In the genomic region with DNA sequence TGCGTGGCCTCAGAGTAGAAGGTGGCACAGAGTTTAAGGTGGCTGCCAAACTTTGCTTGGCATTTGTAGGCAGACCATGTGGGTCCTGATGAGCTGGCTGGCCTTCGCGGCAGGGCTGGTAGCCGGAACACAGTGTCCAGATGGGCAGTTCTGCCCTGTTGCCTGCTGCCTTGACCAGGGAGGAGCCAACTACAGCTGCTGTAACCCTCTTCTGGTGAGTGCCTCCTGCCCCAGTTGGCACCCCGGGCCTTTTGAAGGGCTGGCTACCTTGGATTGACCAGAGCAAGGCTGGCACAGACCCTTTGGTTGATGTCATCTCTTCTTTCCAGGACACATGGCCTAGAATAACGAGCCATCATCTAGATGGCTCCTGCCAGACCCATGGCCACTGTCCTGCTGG, we compare ENCODE assay signal across 8 mouse cellular contexts. TPM values are rescaled to one million over a fixed set of nuclear protein-coding genes. Genes with fewer than 3 reads are reported as not detected.
DNase-seq lines count a peak whose midpoint lies in the region; ATAC-seq and TF ChIP-seq lines count a peak whose summit lies in the region.

No protein-coding gene starts in this region.

- no peak overlapping the region for H3K9ac ChIP-seq in heart, adult 2 months (ENCODE audit: low read depth, low read length)
- no peak overlapping the region for H3K9ac ChIP-seq in heart, embryonic 11.5 days (ENCODE audit: low read depth, low read length)
- peak overlapping the region; percentile 14; the same call in 1 of the 2 replicates for H3K9ac ChIP-seq in CH12.LX (ENCODE audit: insufficient read depth, low read depth)

- peak; percentile 70 to 88 for DNase-seq in heart, adult 2 months
- no peak for DNase-seq in CH12.LX (ENCODE audit: extremely low read depth)
- peak; percentile 65 for DNase-seq in cerebellum, adult 8-10 months
- DNase-seq in heart, postnatal 4 days: peak; percentile 75
- DNase-seq in retina, postnatal 1 day: no peak
- DNase-seq in spleen, adult 12 weeks (ENCODE audit: low spot score): no peak

- 41% methylated on average over 6 of the region's 6 CpGs for WGBS in heart, adult 2 months
- 89% methylated on average over 6 of the region's 6 CpGs for WGBS in heart, embryonic 11.5 days (ENCODE audit: insufficient replicate concordance)

- H3K27me3 ChIP-seq in heart, adult 2 months (ENCODE audit: control insufficient read depth, insufficient read depth, low read length): no peaks in the 10 kb centered on the region
- no peaks in the 10 kb centered on the region for H3K27me3 ChIP-seq in heart, embryonic 11.5 days (ENCODE audit: control insufficient read depth, insufficient read depth, low read length)
- H3K27me3 ChIP-seq in CH12.LX (replicated peaks): no peaks in the 10 kb centered on the region

- H3K27ac ChIP-seq in heart, adult 2 months: peak overlapping the region; percentile 80
- no peak overlapping the region for H3K27ac ChIP-seq in heart, embryonic 11.5 days (ENCODE audit: low read depth, low read length)
- peak overlapping the region; percentile 88 for H3K27ac ChIP-seq in CH12.LX (ENCODE audit: insufficient read depth, low read depth)

- intact Hi-C loops in heart, adult 2 months (cut with DNase I): no loop called here

- no peak overlapping the region for H3K4me3 ChIP-seq in heart, adult 2 months
- no peak overlapping the region for H3K4me3 ChIP-seq in heart, embryonic 11.5 days (ENCODE audit: low read depth, low read length)
- peak overlapping the region; percentile 4 to 60 (median 18) for H3K4me3 ChIP-seq in CH12.LX (replicated peaks in 1 of 3; ENCODE audit: low read depth in 2 of 3, low read length in 2 of 3, poor library complexity in 1 of 3)

- no peaks in the 10 kb centered on the region for H3K36me3 ChIP-seq in heart, adult 2 months (ENCODE audit: control insufficient read depth, insufficient read depth, low read length)
- H3K36me3 ChIP-seq in heart, embryonic 11.5 days (ENCODE audit: control insufficient read depth, insufficient read depth, low read length): peaks cover 9% of the 10 kb centered on the region
- peaks cover 24 to 41% of the 10 kb centered on the region in 2 experiments for H3K36me3 ChIP-seq in CH12.LX (replicated peaks in 1 of 2; ENCODE audit: control insufficient read depth in 1 of 2, insufficient read depth in 1 of 2, low read length in 1 of 2)

- no peaks in the 10 kb centered on the region for H3K79me2 ChIP-seq in heart, adult 2 months (replicated peaks; ENCODE audit: control insufficient read depth, insufficient read depth, low read length)
- H3K79me2 ChIP-seq in CH12.LX (replicated peaks; ENCODE audit: control insufficient read depth, extremely low read depth, insufficient read depth, poor library complexity, severe bottlenecking): no peaks in the 10 kb centered on the region

- peak; percentile 94 for TF ChIP-seq EP300 in heart, adult 2 months (IDR thresholded peaks at IDR 0.05; ENCODE audit: insufficient read depth, low read depth, low read length)
- TF ChIP-seq EP300 in CH12.LX (IDR thresholded peaks at IDR 0.05; ENCODE audit: low read length): no peak

- no peak for TF ChIP-seq CTCF in heart, adult 2 months (IDR thresholded peaks at IDR 0.05)
- no peak for TF ChIP-seq CTCF in CH12.LX (conservative IDR thresholded peaks at IDR 0.05 in 1 of 2, IDR thresholded peaks at IDR 0.05 in 1 of 2; ENCODE audit: low read depth in 2 of 2, low read length in 2 of 2)

- H3K9me3 ChIP-seq in heart, embryonic 11.5 days (replicated peaks; ENCODE audit: control insufficient read depth, low read length): no peaks in the 10 kb centered on the region
- peaks cover 20% of the 10 kb centered on the region for H3K9me3 ChIP-seq in CH12.LX (replicated peaks; ENCODE audit: low read length)

- dilution Hi-C loops in CH12.LX (cut with MboI; ENCODE audit: extremely low pct_ligation_motif_present, extremely low pct_unique_long_range_greater_than_20kb, low sequenced_read_pairs): no loop called here

- TF ChIP-seq RAD21 in CH12.LX (IDR thresholded peaks at IDR 0.05; ENCODE audit: low read depth, low read length): no peak

- peaks cover 13% of the 10 kb centered on the region for H3K4me1 ChIP-seq in heart, adult 2 months (ENCODE audit: control insufficient read depth, insufficient read depth, low read length)
- peaks cover 31% of the 10 kb centered on the region for H3K4me1 ChIP-seq in heart, embryonic 11.5 days (ENCODE audit: control insufficient read depth, insufficient read depth, low read length)
- H3K4me1 ChIP-seq in CH12.LX (ENCODE audit: control insufficient read depth in 1 of 2, insufficient read depth in 2 of 2): peaks cover 27 to 53% of the 10 kb centered on the region in 2 experiments

- in situ Hi-C loops in CH12.LX (cut with MboI; ENCODE audit: low pct_ligation_motif_present, low pct_unique_long_range_greater_than_20kb, low sequenced_read_pairs): loop anchor here (5.0 kb wide), 1 partner anchor 131 kb away; no protein-coding TSS in a partner anchor

- no peak overlapping the region; the same call in 1 of the 2 replicates for H3K4me2 ChIP-seq in heart, embryonic 11.5 days
- peak overlapping the region; percentile 41 for H3K4me2 ChIP-seq in CH12.LX (ENCODE audit: insufficient read depth, low read depth, poor library complexity, severe bottlenecking)

- no peak for ATAC-seq in heart, embryonic 11.5 days (replicated peaks; ENCODE audit: insufficient number of reproducible peaks, low FRiP score, low TSS enrichment)
- ATAC-seq in erythroid progenitor cell, adult 5-6 weeks (replicated peaks; ENCODE audit: low FRiP score, poor library complexity, severe bottlenecking): no peak

- no peak for TF ChIP-seq POLR2A in heart, adult 2 months (IDR thresholded peaks at IDR 0.05; ENCODE audit: insufficient read depth, low read depth, low read length)
- TF ChIP-seq POLR2A in CH12.LX (IDR thresholded peaks at IDR 0.05; ENCODE audit: low read depth, low read length): no peak

TF ChIP-seq in CH12.LX, 34 proteins besides CTCF, POLR2A, EP300 and RAD21 (continues in another document):
- TF ChIP-seq GABPA (IDR thresholded peaks at IDR 0.05; ENCODE audit: insufficient replicate concordance, low read depth, low read length) (no peak), ETS1 (conservative IDR thresholded peaks at IDR 0.05; ENCODE audit: low read depth, low read length) (no peak), USF2 (conservative IDR thresholded peaks at IDR 0.05; ENCODE audit: low read depth, low read length) (no peak), BHLHE40 (IDR thresholded peaks at IDR 0.05; ENCODE audit: low read depth, low read length) (no peak), MAX (IDR thresholded peaks at IDR 0.05; ENCODE audit: low read length) (no peak)

RNA-seq across cellular contexts. Expression of a gene that starts 2.8 kb away (rescaled TPM):
- total RNA-seq in heart, adult 2 months (2021): 10 to 100 TPM; 83.4 to 86.9 TPM
- 118 and 119 TPM in 2 replicates for polyA plus RNA-seq in heart, adult 2 months (2012; rRNA removed)
- polyA plus RNA-seq in heart, embryonic 11.5 days (2014; fragmentation: Nextera tagmentation; extraction: Ambion mirVana): 110 and 113 TPM in 2 replicates
- 106 and 165 TPM in 2 replicates for total RNA-seq in CH12.LX (2012; rRNA removed)
- 63.7 and 80.6 TPM in 2 replicates for total RNA-seq in CH12.LX (2014; rRNA removed)
- polyA plus RNA-seq in CH12.LX (2012; ENCODE audit: insufficient read length, low read depth): 420 and 453 TPM in 2 replicates
- total RNA-seq in heart, postnatal 4 days (2021): 100 to 1,000 TPM; 141 to 144 TPM
- 90.1 and 125 TPM in 2 replicates for total RNA-seq in erythroid progenitor cell, adult 5-6 weeks (2015; ENCODE audit: low replicate concordance)
- total RNA-seq in erythroid progenitor cell, adult 5-6 weeks (2017; ENCODE audit: low replicate concordance): 38.5 and 49.9 TPM in 2 replicates

RNA-seq across cellular contexts. Expression of a gene that starts 14.6 kb away (rescaled TPM):
- total RNA-seq in heart, adult 2 months (2021): 1 to 10 TPM; 3.8 to 3.9 TPM
- polyA plus RNA-seq in heart, adult 2 months (2012; rRNA removed): 7.7 and 8.3 TPM in 2 replicates
- 3.1 and 5.1 TPM in 2 replicates for polyA plus RNA-seq in heart, embryonic 11.5 days (2014; fragmentation: Nextera tagmentation; extraction: Ambion mirVana)
- total RNA-seq in CH12.LX (2012; rRNA removed): not detected in 2 replicates
- not detected in 2 replicates for total RNA-seq in CH12.LX (2014; rRNA removed)
- not detected in 2 replicates for polyA plus RNA-seq in CH12.LX (2012; ENCODE audit: insufficient read length, low read depth)
- 10 to 100 TPM; 30.2 to 30.5 TPM for total RNA-seq in heart, postnatal 4 days (2021)
- not detected in 2 replicates for total RNA-seq in erythroid progenitor cell, adult 5-6 weeks (2015; ENCODE audit: low replicate concordance)
- not detected in 2 replicates for total RNA-seq in erythroid progenitor cell, adult 5-6 weeks (2017; ENCODE audit: low replicate concordance)

RNA-seq across cellular contexts. Expression of a gene that starts 25.1 kb away (rescaled TPM):
- total RNA-seq in heart, adult 2 months (2021): 100 to 1,000 TPM; 196 to 213 TPM
- 307 and 331 TPM in 2 replicates for polyA plus RNA-seq in heart, adult 2 months (2012; rRNA removed)
- polyA plus RNA-seq in heart, embryonic 11.5 days (2014; fragmentation: Nextera tagmentation; extraction: Ambion mirVana): 274 and 281 TPM in 2 replicates
- total RNA-seq in CH12.LX (2012; rRNA removed) (169 and 199 TPM in 2 replicates), CH12.LX (2014; rRNA removed) (108 and 112 TPM in 2 replicates)
- 198 and 226 TPM in 2 replicates for polyA plus RNA-seq in CH12.LX (2012; ENCODE audit: insufficient read length, low read depth)
- total RNA-seq in heart, postnatal 4 days (2021): 100 to 1,000 TPM; 161 to 165 TPM
- 211 and 271 TPM in 2 replicates for total RNA-seq in erythroid progenitor cell, adult 5-6 weeks (2015; ENCODE audit: low replicate concordance)
- total RNA-seq in erythroid progenitor cell, adult 5-6 weeks (2017; ENCODE audit: low replicate concordance): 78.9 and 80.8 TPM in 2 replicates

RNA-seq across cellular contexts. Expression of a gene that starts 37.0 kb away (rescaled TPM):
- 10 to 100 TPM in 1 of 2 experiments, 1 to 10 TPM in 1; 3.1 to 14.5 TPM for total RNA-seq in heart, adult 2 months (2021)
- polyA plus RNA-seq in heart, adult 2 months (2012; rRNA removed): 3.5 and 6.9 TPM in 2 replicates
- polyA plus RNA-seq in heart, embryonic 11.5 days (2014; fragmentation: Nextera tagmentation; extraction: Ambion mirVana): 8.5 and 15.8 TPM in 2 replicates
- total RNA-seq in CH12.LX (2012; rRNA removed): 2.2 and 3.0 TPM in 2 replicates
- total RNA-seq in CH12.LX (2014; rRNA removed): 0.81 and 0.95 TPM in 2 replicates
- polyA plus RNA-seq in CH12.LX (2012; ENCODE audit: insufficient read length, low read depth): 2.3 and 3.6 TPM in 2 replicates
- total RNA-seq in heart, postnatal 4 days (2021): 1 to 10 TPM; 4.2 to 5.4 TPM
- 4.2 and 15.9 TPM in 2 replicates for total RNA-seq in erythroid progenitor cell, adult 5-6 weeks (2015; ENCODE audit: low replicate concordance)
- 20.4 and 34.3 TPM in 2 replicates for total RNA-seq in erythroid progenitor cell, adult 5-6 weeks (2017; ENCODE audit: low replicate concordance)

RNA-seq across cellular contexts. Expression of a gene that starts 39.7 kb away (rescaled TPM):
- under 1 TPM in 1 of 2 experiments, not detected in 1; 0.66 TPM for total RNA-seq in heart, adult 2 months (2021)
- polyA plus RNA-seq in heart, adult 2 months (2012; rRNA removed): 0.23 and 0.32 TPM in 2 replicates
- 1.3 TPM in 2 replicates for polyA plus RNA-seq in heart, embryonic 11.5 days (2014; fragmentation: Nextera tagmentation; extraction: Ambion mirVana)
- total RNA-seq in CH12.LX (2012; rRNA removed) (9.0 and 16.3 TPM in 2 replicates), CH12.LX (2014; rRNA removed) (1.3 and 1.4 TPM in 2 replicates)
- polyA plus RNA-seq in CH12.LX (2012; ENCODE audit: insufficient read length, low read depth): 3.3 and 4.8 TPM in 2 replicates
- 1 to 10 TPM in 1 of 2 experiments, under 1 TPM in 1; 0.50 to 1.9 TPM for total RNA-seq in heart, postnatal 4 days (2021)
- not detected in 2 replicates for total RNA-seq in erythroid progenitor cell, adult 5-6 weeks (2015; ENCODE audit: low replicate concordance)
- total RNA-seq in erythroid progenitor cell, adult 5-6 weeks (2017; ENCODE audit: low replicate concordance): not detected in 2 replicates

Comparison
In these comparisons a context has a peak if more than half of its experiments do, and no peak if none do; other contexts are left out.
1. RNA of a gene that starts 14.6 kb away (total RNA-seq): 30.2 to 30.5 TPM in heart, postnatal 4 days; 3.8 to 3.9 TPM in heart, adult 2 months, not detected in CH12.LX and not detected in erythroid progenitor cell, adult 5-6 weeks; every median in the first group is over 4 times any median in the second.
2. DNase-seq: peak in heart, adult 2 months (2 of 2), cerebellum, adult 8-10 months (single experiment) and heart, postnatal 4 days (single experiment); none in CH12.LX (single experiment), retina, postnatal 1 day (single experiment) and spleen, adult 12 weeks (single experiment).
3. H3K4me3 ChIP-seq: peak in CH12.LX (3 of 3); none in heart, adult 2 months (single experiment) and heart, embryonic 11.5 days (single experiment).